In genomic region chr12:35170275-35170674, GRCm38 (mm10) we compare ENCODE assay signal across 35 mouse cellular contexts.
"Had no signal": no experiment of that assay in that cellular context is flagged by ENCODE, and none has a peak within 500 bp of the region (broad histone marks: within the 10 kb centered on the region; RNA-seq: fewer than 3 reads in every experiment).

No protein-coding gene starts in this region.

- DNase-seq: heart, adult 18-20 months; heart, adult 2 months; heart, postnatal 10 days; heart, postnatal 14 days; heart, postnatal 36 days; heart, postnatal 4 days; kidney, adult 11 months; kidney, adult 18-20 months; kidney, adult 2 months; kidney, adult 8-10 months; kidney, adult 9 months; kidney, postnatal 10 days; kidney, postnatal 14 days; kidney, postnatal 25 days; kidney, postnatal 36 days; kidney, postnatal 4 days; layer of hippocampus, adult 9-11 months; layer of hippocampus, postnatal 36 days had no signal

- H3K27me3 ChIP-seq: heart, embryonic 12.5 days; heart, embryonic 13.5 days; heart, embryonic 15.5 days; hindbrain, embryonic 12.5 days; hindbrain, embryonic 13.5 days; hindbrain, embryonic 15.5 days; intestine, embryonic 15.5 days had no signal

- H3K36me3 ChIP-seq: heart, embryonic 12.5 days; heart, embryonic 13.5 days; heart, embryonic 15.5 days; hindbrain, embryonic 10.5 days; hindbrain, embryonic 12.5 days; hindbrain, embryonic 13.5 days; hindbrain, embryonic 15.5 days; intestine, embryonic 15.5 days; kidney, embryonic 15.5 days had no signal

- H3K4me2 ChIP-seq: heart, embryonic 11.5 days; heart, embryonic 12.5 days; heart, embryonic 13.5 days; heart, embryonic 15.5 days; hindbrain, embryonic 12.5 days; hindbrain, embryonic 13.5 days; hindbrain, embryonic 14.5 days; hindbrain, embryonic 15.5 days; intestine, embryonic 15.5 days; kidney, embryonic 15.5 days had no signal

- H3K4me1 ChIP-seq: heart, embryonic 12.5 days; heart, embryonic 13.5 days; heart, embryonic 15.5 days; hindbrain, embryonic 12.5 days; hindbrain, embryonic 13.5 days; hindbrain, embryonic 15.5 days; intestine, embryonic 15.5 days had no signal

- H3K9ac ChIP-seq: heart, embryonic 12.5 days; heart, embryonic 13.5 days; heart, embryonic 15.5 days; hindbrain, embryonic 12.5 days; hindbrain, embryonic 13.5 days; hindbrain, embryonic 14.5 days; hindbrain, embryonic 15.5 days; intestine, embryonic 15.5 days; kidney, embryonic 15.5 days had no signal

- H3K4me3 ChIP-seq: heart, adult 2 months; heart, embryonic 12.5 days; heart, embryonic 13.5 days; heart, embryonic 15.5 days; hindbrain, embryonic 10.5 days; hindbrain, embryonic 12.5 days; hindbrain, embryonic 13.5 days; hindbrain, embryonic 15.5 days; intestine, embryonic 15.5 days; kidney, embryonic 15.5 days; layer of hippocampus, adult 2 months had no signal

- H3K27ac ChIP-seq: heart, adult 2 months; heart, embryonic 13.5 days; heart, embryonic 15.5 days; hindbrain, embryonic 10.5 days; hindbrain, embryonic 12.5 days; hindbrain, embryonic 13.5 days; hindbrain, embryonic 14.5 days; hindbrain, embryonic 15.5 days; hindbrain, postnatal 0 days; intestine, embryonic 15.5 days; kidney, embryonic 15.5 days; kidney, postnatal 0 days; layer of hippocampus, adult 2 months had no signal

- ATAC-seq: hindbrain, postnatal 0 days; inflammation-experienced regulatory T-cells, adult 6 months; intestine, embryonic 15.5 days; intestine, embryonic 16.5 days; intestine, postnatal 0 days had no signal

- H3K9me3 ChIP-seq: heart, embryonic 12.5 days; heart, embryonic 13.5 days; heart, embryonic 15.5 days; hindbrain, embryonic 10.5 days; hindbrain, embryonic 12.5 days; hindbrain, embryonic 13.5 days; hindbrain, embryonic 15.5 days; intestine, embryonic 15.5 days; kidney, embryonic 15.5 days had no signal
